Mouse (Mus musculus): ENCODE measurements around the gene Grasp. TPM values are rescaled to one million over a fixed set of nuclear protein-coding genes. Genes with fewer than 3 reads are reported as not detected.

The Grasp gene
- polyA plus RNA-seq, 1 experiment from 2014 or later, result 0.37 TPM

- ATAC-seq (ENCODE audit: insufficient read depth), result peak; percentile 37; the same call in 1 of the 2 replicates
- Histone ChIP-seq H3K4me3 (replicated peaks) (no peak overlapping the region), H3K36me3 (replicated peaks) (peaks cover 19% of the 10 kb centered on the region), H3K27ac (replicated peaks) (peak overlapping the region; percentile 33; the same call in 1 of the 2 replicates), H3K9ac (no peak overlapping the region), H3K4me2 (no peak overlapping the region), H3K4me1 (replicated peaks) (peaks cover 63% of the 10 kb centered on the region), H3K9me3 (replicated peaks) (no peaks in the 10 kb centered on the region), H3K27me3 (no peaks in the 10 kb centered on the region)
- 59% methylated on average over 16 of the region's 16 CpGs for WGBS (ENCODE audit: insufficient replicate concordance)
Observed at GRCm38 (mm10) chr15:101194951-101195823, 28.8 kb upstream of the Grasp start.

GRCm38 (mm10) chr15:101196079-101196795 lies 27.8 kb upstream of the Grasp start:
- H3K27ac ChIP-seq (replicated peaks), result 0 out of 2 replicates have a peak overlapping the region, but pooled peaks have one; percentile 33
- H3K4me1 ChIP-seq (replicated peaks), result peaks cover 54% of the 10 kb centered on the region
- H3K4me2 ChIP-seq, result no peak overlapping the region
- H3K4me3 ChIP-seq (replicated peaks), result no peak overlapping the region
- H3K9ac ChIP-seq, result no peak overlapping the region
- 68% methylated on average over 8 of the region's 8 CpGs for WGBS (ENCODE audit: insufficient replicate concordance)
- H3K36me3 ChIP-seq (replicated peaks), result peaks cover 30% of the 10 kb centered on the region
- no peaks in the 10 kb centered on the region for H3K27me3 ChIP-seq
- no peak for ATAC-seq (ENCODE audit: insufficient read depth)
- no peaks in the 10 kb centered on the region for H3K9me3 ChIP-seq (replicated peaks)

- Histone ChIP-seq H3K4me1 (replicated peaks) (peaks cover 46% of the 10 kb centered on the region), H3K4me2 (no peak overlapping the region), H3K4me3 (replicated peaks) (no peak overlapping the region), H3K9me3 (replicated peaks) (no peaks in the 10 kb centered on the region), H3K9ac (no peak overlapping the region), H3K27me3 (no peaks in the 10 kb centered on the region), H3K27ac (replicated peaks) (no peak overlapping the region), H3K36me3 (replicated peaks) (peaks cover 37% of the 10 kb centered on the region)
- ATAC-seq (ENCODE audit: insufficient read depth), result no peak
Observed at GRCm38 (mm10) chr15:101196961-101197360, 27.0 kb upstream of the Grasp start.

- Histone ChIP-seq H3K4me1 (replicated peaks) (peaks cover 40% of the 10 kb centered on the region), H3K4me3 (replicated peaks) (no peak overlapping the region), H3K4me2 (no peak overlapping the region), H3K9ac (no peak overlapping the region), H3K36me3 (replicated peaks) (peaks cover 42% of the 10 kb centered on the region), H3K27ac (replicated peaks) (no peak overlapping the region), H3K9me3 (replicated peaks) (no peaks in the 10 kb centered on the region), H3K27me3 (no peaks in the 10 kb centered on the region)
- 71% methylated on average over 15 of the region's 15 CpGs for WGBS (ENCODE audit: insufficient replicate concordance)
- no peak for ATAC-seq (ENCODE audit: insufficient read depth)
Observed at GRCm38 (mm10) chr15:101197497-101198179, 26.4 kb upstream of the Grasp start.

GRCm38 (mm10) chr15:101198218-101198617 lies 25.8 kb upstream of the Grasp start:
- Histone ChIP-seq H3K27ac (replicated peaks) (no peak overlapping the region), H3K27me3 (no peaks in the 10 kb centered on the region), H3K4me1 (replicated peaks) (peaks cover 34% of the 10 kb centered on the region), H3K9me3 (replicated peaks) (no peaks in the 10 kb centered on the region), H3K36me3 (replicated peaks) (peaks cover 42% of the 10 kb centered on the region), H3K4me2 (no peak overlapping the region), H3K9ac (no peak overlapping the region), H3K4me3 (replicated peaks) (no peak overlapping the region)
- ATAC-seq (ENCODE audit: insufficient read depth), result peak; percentile 41; the same call in 1 of the 2 replicates
- WGBS (ENCODE audit: insufficient replicate concordance), result 27% methylated on average over 3 of the region's 3 CpGs

- no peaks in the 10 kb centered on the region for H3K27me3 ChIP-seq
- peaks cover 45% of the 10 kb centered on the region for H3K36me3 ChIP-seq (replicated peaks)
- H3K9me3 ChIP-seq (replicated peaks), result no peaks in the 10 kb centered on the region
- H3K27ac ChIP-seq (replicated peaks), result no peak overlapping the region
- no peak overlapping the region for H3K9ac ChIP-seq
- WGBS (ENCODE audit: insufficient replicate concordance), result 77% methylated on average over 14 of the region's 14 CpGs
- no peak overlapping the region for H3K4me2 ChIP-seq
- no peak overlapping the region for H3K4me3 ChIP-seq (replicated peaks)
- H3K4me1 ChIP-seq (replicated peaks), result peaks cover 31% of the 10 kb centered on the region
- no peak for ATAC-seq (ENCODE audit: insufficient read depth)
Observed at GRCm38 (mm10) chr15:101198850-101199249, 25.1 kb upstream of the Grasp start.

- Histone ChIP-seq H3K4me1 (replicated peaks) (peaks cover 11% of the 10 kb centered on the region; the same call in 1 of the 2 replicates), H3K9ac (no peak overlapping the region), H3K4me3 (replicated peaks) (no peak overlapping the region), H3K36me3 (replicated peaks) (peaks cover 54% of the 10 kb centered on the region), H3K27ac (replicated peaks) (no peak overlapping the region), H3K9me3 (replicated peaks) (no peaks in the 10 kb centered on the region), H3K27me3 (no peaks in the 10 kb centered on the region), H3K4me2 (no peak overlapping the region)
- 87% methylated on average over 9 of the region's 9 CpGs for WGBS (ENCODE audit: insufficient replicate concordance)
- no peak for ATAC-seq (ENCODE audit: insufficient read depth)
Observed at GRCm38 (mm10) chr15:101200777-101201295, 23.2 kb upstream of the Grasp start.

- Histone ChIP-seq H3K36me3 (replicated peaks) (peaks cover 49% of the 10 kb centered on the region), H3K27me3 (no peaks in the 10 kb centered on the region), H3K9ac (no peak overlapping the region), H3K9me3 (replicated peaks) (no peaks in the 10 kb centered on the region), H3K4me3 (replicated peaks) (no peak overlapping the region), H3K4me2 (no peak overlapping the region), H3K27ac (replicated peaks) (no peak overlapping the region), H3K4me1 (replicated peaks) (0 out of 2 replicates have a peak, but pooled peaks cover 6% of the 10 kb centered on the region)
- ATAC-seq (ENCODE audit: insufficient read depth), result no peak
- 72% methylated on average over 3 of the region's 3 CpGs for WGBS (ENCODE audit: insufficient replicate concordance)
Observed at GRCm38 (mm10) chr15:101201414-101201813, 22.6 kb upstream of the Grasp start.

GRCm38 (mm10) chr15:101203673-101204072 lies 20.3 kb upstream of the Grasp start:
- Histone ChIP-seq H3K36me3 (replicated peaks) (peaks cover 57% of the 10 kb centered on the region), H3K27me3 (no peaks in the 10 kb centered on the region), H3K27ac (replicated peaks) (no peak overlapping the region), H3K4me1 (replicated peaks) (0 out of 2 replicates have a peak, but pooled peaks cover 3% of the 10 kb centered on the region), H3K4me2 (no peak overlapping the region), H3K4me3 (replicated peaks) (no peak overlapping the region), H3K9ac (no peak overlapping the region), H3K9me3 (replicated peaks) (no peaks in the 10 kb centered on the region)
- ATAC-seq (ENCODE audit: insufficient read depth), result no peak
- WGBS (ENCODE audit: insufficient replicate concordance), result 59% methylated on average over 4 of the region's 4 CpGs

GRCm38 (mm10) chr15:101204781-101205180 lies 19.2 kb upstream of the Grasp start:
- 74% methylated on average over 7 of the region's 7 CpGs for WGBS (ENCODE audit: insufficient replicate concordance)
- Histone ChIP-seq H3K9me3 (replicated peaks) (no peaks in the 10 kb centered on the region), H3K27me3 (no peaks in the 10 kb centered on the region), H3K9ac (no peak overlapping the region), H3K4me2 (no peak overlapping the region), H3K4me1 (replicated peaks) (0 out of 2 replicates have a peak, but pooled peaks cover 3% of the 10 kb centered on the region), H3K27ac (replicated peaks) (no peak overlapping the region), H3K4me3 (replicated peaks) (no peak overlapping the region), H3K36me3 (replicated peaks) (peaks cover 56% of the 10 kb centered on the region)
- no peak for ATAC-seq (ENCODE audit: insufficient read depth)

Data from liver, embryonic 15.5 days (tissue).